Mouse (Mus musculus) adrenal gland, postnatal 36 days (tissue): Measurements from ENCODE around the gene Rbm8a. TPM values are rescaled to one million over a fixed set of nuclear protein-coding genes. Genes with fewer than 3 reads are reported as not detected.
"Not testable (repeated sequence)": the region's sequence is repeated elsewhere in the genome, so short reads cannot be mapped to it uniquely, and the experiment has no call there.

Source experiments
- DNase-seq, 2 experiments: peaks; one replicate each; pipeline ENCODE4 v3.0.0; 2021; ENCODE audit warnings: mixed read lengths in 1 of 2
- total RNA-seq, 2 experiments: library from RNA; stranded (reverse); gene quantifications; 2 replicates each; pipeline ENCODE4 v1.2.3; 2021

The Rbm8a gene
- total RNA-seq, 2 experiments from 2014 or later, result 68.3 to 73.5 TPM

GRCm38 (mm10) chr3:96603311-96603710 lies 26.4 kb upstream of the Rbm8a start:
- peak in 1 of 2 experiments; percentile 35 for DNase-seq

GRCm38 (mm10) chr3:96606007-96606406 lies 23.7 kb upstream of the Rbm8a start:
- DNase-seq, result not testable (repeated sequence)

- no peak for DNase-seq
These were observed 23.1 kb upstream of the Rbm8a start for GRCm38 (mm10) chr3:96606618-96607017.

GRCm38 (mm10) chr3:96617941-96618340 lies 11.8 kb upstream of the Rbm8a start:
- no peak for DNase-seq

- no peak for DNase-seq
These were observed 6.5 kb upstream of the Rbm8a start for GRCm38 (mm10) chr3:96623201-96623600.

GRCm38 (mm10) chr3:96632058-96632457 lies 2.3 kb downstream of the Rbm8a start:
- DNase-seq, result no peak

GRCm38 (mm10) chr3:96634015-96634414 lies 4.3 kb downstream of the Rbm8a start:
- no peak for DNase-seq

GRCm38 (mm10) chr3:96634928-96635879 lies 5.5 kb downstream of the Rbm8a start, which contains the start of the genes Pex11b and Gm42957:
Gene Pex11b, plus strand, starts transcription at chr3:96635376.
Gene Gm42957, plus strand, starts transcription at chr3:96635474.
- peak; percentile 95 for DNase-seq

GRCm38 (mm10) chr3:96635906-96636305 lies 6.2 kb downstream of the Rbm8a start:
- no peak for DNase-seq

GRCm38 (mm10) chr3:96636448-96636847 lies 6.7 kb downstream of the Rbm8a start:
- DNase-seq, result no peak

GRCm38 (mm10) chr3:96639219-96639618 lies 9.5 kb downstream of the Rbm8a start:
- peak; percentile 70 to 80 for DNase-seq

GRCm38 (mm10) chr3:96645018-96645649 lies 15.4 kb downstream of the Rbm8a start, which contains the start of gene Itga10:
Gene Itga10, plus strand, starts transcription at chr3:96645584.
- peak; percentile 27 to 58 for DNase-seq

- DNase-seq, result no peak
These were observed 17.6 kb downstream of the Rbm8a start for GRCm38 (mm10) chr3:96647365-96647764.

GRCm38 (mm10) chr3:96660901-96661300 lies 31.2 kb downstream of the Rbm8a start:
- DNase-seq, result no peak

GRCm38 (mm10) chr3:96662731-96663316 lies 33.1 kb downstream of the Rbm8a start:
- DNase-seq, result peak in 1 of 2 experiments; percentile 16

GRCm38 (mm10) chr3:96663432-96664239 lies 33.9 kb downstream of the Rbm8a start:
- peak; percentile 76 to 85 for DNase-seq

GRCm38 (mm10) chr3:96665732-96666363 lies 36.1 kb downstream of the Rbm8a start:
- DNase-seq, result not testable (repeated sequence)

GRCm38 (mm10) chr3:96666916-96667315 lies 37.2 kb downstream of the Rbm8a start:
- DNase-seq, result no peak

GRCm38 (mm10) chr3:96667316-96667715 lies 37.6 kb downstream of the Rbm8a start:
- DNase-seq, result peak; percentile 44 to 48

GRCm38 (mm10) chr3:96668424-96669067 lies 38.8 kb downstream of the Rbm8a start:
- DNase-seq, result no peak
